In genomic region chr12:100839926-100840325, GRCm38 (mm10) we compare ENCODE assay signal across 17 mouse cellular contexts.
DNase-seq lines count a peak whose midpoint lies in the region; ATAC-seq and TF ChIP-seq lines count a peak whose summit lies in the region.
"Had no signal": no experiment of that assay in that cellular context is flagged by ENCODE, and none has a peak within 500 bp of the region (broad histone marks: within the 10 kb centered on the region; RNA-seq: fewer than 3 reads in every experiment).

No protein-coding gene starts in this region.

- H3K9ac ChIP-seq in heart, adult 2 months (ENCODE audit: low read depth, low read length) = no peak overlapping the region
- no peak overlapping the region for H3K9ac ChIP-seq in heart, embryonic 11.5 days (ENCODE audit: low read depth, low read length)
- H3K9ac ChIP-seq: liver, postnatal 0 days; neural tube, embryonic 13.5 days had no signal

- 59% methylated on average over 6 of the region's 6 CpGs for WGBS in heart, adult 2 months
- 63% methylated on average over 6 of the region's 6 CpGs for WGBS in heart, embryonic 11.5 days (ENCODE audit: insufficient replicate concordance)
- 85% methylated on average over 6 of the region's 6 CpGs for WGBS in spleen, adult 2 months

- no peak for TF ChIP-seq POLR2A in heart, adult 2 months (IDR thresholded peaks at IDR 0.05; ENCODE audit: insufficient read depth, low read depth, low read length)
- TF ChIP-seq POLR2A in spleen, adult 2 months (IDR thresholded peaks at IDR 0.05; ENCODE audit: low read depth, low read length) = no peak

- 0 out of 2 replicates have a peak, but pooled peaks have one; percentile 46 for TF ChIP-seq EP300 in heart, adult 2 months (IDR thresholded peaks at IDR 0.05; ENCODE audit: insufficient read depth, low read depth, low read length)

- no peak for ATAC-seq in heart, embryonic 11.5 days (replicated peaks; ENCODE audit: insufficient number of reproducible peaks, low FRiP score, low TSS enrichment)
- ATAC-seq: forebrain, embryonic 14.5 days had no signal

- intact Hi-C loops in heart, adult 2 months (cut with DNase I) = loop anchor here (2.0 to 10.0 kb wide), 5 partner anchors 61 to 675 kb away; partner anchors contain the start of gene Dglucy
- intact Hi-C loops in left cerebral cortex, postnatal 10 days (cut with DNase I) = loop anchor here (2.0 kb wide), 1 partner anchor 261 kb away; no protein-coding TSS in a partner anchor

- TF ChIP-seq CTCF in heart, adult 2 months (IDR thresholded peaks at IDR 0.05) = no peak
- TF ChIP-seq CTCF in spleen, adult 2 months (IDR thresholded peaks at IDR 0.05; ENCODE audit: extremely low read depth, insufficient read depth, insufficient read length, insufficient replicate concordance) = no peak

- no peak overlapping the region for H3K4me2 ChIP-seq in heart, embryonic 11.5 days
- H3K4me2 ChIP-seq: neural tube, embryonic 13.5 days had no signal

- H3K27me3 ChIP-seq in heart, adult 2 months (ENCODE audit: control insufficient read depth, insufficient read depth, low read length) = no peaks in the 10 kb centered on the region
- no peaks in the 10 kb centered on the region for H3K27me3 ChIP-seq in heart, embryonic 11.5 days (ENCODE audit: control insufficient read depth, insufficient read depth, low read length)
- no peaks in the 10 kb centered on the region for H3K27me3 ChIP-seq in spleen, adult 2 months (ENCODE audit: control insufficient read depth, insufficient read depth, low read length)
- no peaks in the 10 kb centered on the region for H3K27me3 ChIP-seq in splenic B cell, adult 2 months (ENCODE audit: control insufficient read depth, insufficient read depth, low read length, poor library complexity, severe bottlenecking)
- H3K27me3 ChIP-seq: neural tube, embryonic 13.5 days had no signal

- no peaks in the 10 kb centered on the region for H3K36me3 ChIP-seq in heart, adult 2 months (ENCODE audit: control insufficient read depth, insufficient read depth, low read length)
- no peaks in the 10 kb centered on the region for H3K36me3 ChIP-seq in heart, embryonic 11.5 days (ENCODE audit: control insufficient read depth, insufficient read depth, low read length)
- H3K36me3 ChIP-seq in spleen, adult 2 months (ENCODE audit: control insufficient read depth, insufficient read depth, low read length) = no peaks in the 10 kb centered on the region
- H3K36me3 ChIP-seq in splenic B cell, adult 2 months (ENCODE audit: control insufficient read depth, insufficient read depth, low read length, poor library complexity, severe bottlenecking) = no peaks in the 10 kb centered on the region
- H3K36me3 ChIP-seq: midbrain, embryonic 10.5 days; neural tube, embryonic 13.5 days had no signal

- H3K9me3 ChIP-seq in heart, embryonic 11.5 days (replicated peaks; ENCODE audit: control insufficient read depth, low read length) = no peaks in the 10 kb centered on the region
- H3K9me3 ChIP-seq: midbrain, embryonic 10.5 days; neural tube, embryonic 13.5 days had no signal

- H3K79me2 ChIP-seq in heart, adult 2 months (replicated peaks; ENCODE audit: control insufficient read depth, insufficient read depth, low read length) = no peaks in the 10 kb centered on the region

- DNase-seq in adrenal gland, postnatal 10 days = peak; percentile 75
- DNase-seq in adrenal gland, adult 18-20 months (ENCODE audit: low spot score in 2 of 2) = no peak
- DNase-seq in heart, adult 2 months = peak; percentile 33 to 53
- DNase-seq in spleen, adult 2 months (ENCODE audit: low read depth in 1 of 2, low spot score in 2 of 2) = no peak
- no peak for DNase-seq in spleen, postnatal 36 days (ENCODE audit: low spot score in 2 of 2)
- DNase-seq in splenic B cell, adult 2 months (ENCODE audit: low read depth, low spot score) = peak; percentile 15
- DNase-seq in left cerebral cortex, postnatal 10 days (ENCODE audit: extremely low spot score in 1 of 2, low spot score in 2 of 2) = no peak
- DNase-seq: cerebellum, adult 18-20 months; kidney, adult 11 months had no signal

- H3K27ac ChIP-seq in heart, adult 2 months = peak overlapping the region; percentile 43
- H3K27ac ChIP-seq in heart, embryonic 11.5 days (ENCODE audit: low read depth, low read length) = no peak overlapping the region
- H3K27ac ChIP-seq in spleen, adult 2 months (ENCODE audit: insufficient read depth, low read length) = peak overlapping the region; percentile 30; the same call in 1 of the 2 replicates
- H3K27ac ChIP-seq: kidney, postnatal 0 days; layer of hippocampus, adult 2 months; midbrain, embryonic 10.5 days; neural tube, embryonic 13.5 days had no signal

- H3K4me1 ChIP-seq in heart, adult 2 months (ENCODE audit: control insufficient read depth, insufficient read depth, low read length) = peaks cover 14% of the 10 kb centered on the region
- H3K4me1 ChIP-seq in heart, embryonic 11.5 days (ENCODE audit: control insufficient read depth, insufficient read depth, low read length) = peaks cover 4% of the 10 kb centered on the region; the same call in 1 of the 2 replicates
- H3K4me1 ChIP-seq in spleen, adult 2 months (ENCODE audit: control insufficient read depth, insufficient read depth, insufficient read length) = peaks cover 20% of the 10 kb centered on the region; the same call in 1 of the 2 replicates
- H3K4me1 ChIP-seq: midbrain, embryonic 10.5 days; neural tube, embryonic 13.5 days had no signal

- H3K4me3 ChIP-seq in heart, adult 2 months = no peak overlapping the region
- H3K4me3 ChIP-seq in heart, embryonic 11.5 days (ENCODE audit: low read depth, low read length) = no peak overlapping the region
- no peak overlapping the region for H3K4me3 ChIP-seq in spleen, adult 2 months (ENCODE audit: extremely low read depth, insufficient read depth, insufficient read length)
- H3K4me3 ChIP-seq: erythroblast, embryonic 14.5 days; layer of hippocampus, adult 2 months; midbrain, embryonic 10.5 days; neural tube, embryonic 13.5 days had no signal

Comparison
In these comparisons a context has a peak if more than half of its experiments do, and no peak if none do; other contexts are left out.
1. DNase-seq: peak in adrenal gland, postnatal 10 days (single experiment), heart, adult 2 months (2 of 2) and splenic B cell, adult 2 months (single experiment); none in adrenal gland, adult 18-20 months (0 of 2), spleen, adult 2 months (0 of 2), spleen, postnatal 36 days (0 of 2) and left cerebral cortex, postnatal 10 days (0 of 2).